Mouse (Mus musculus): ENCODE results near the gene Olfr1370. TPM values are rescaled to one million over a fixed set of nuclear protein-coding genes. Genes with fewer than 3 reads are reported as not detected.

Olfr1370 gene
- polyA plus RNA-seq, 1 experiment from 2014 or later = not detected

Other genes with a start within 250 kb of the Olfr1370 start
- gene Olfr1369-ps1, start 36.5 kb upstream of the Olfr1370 start, polyA plus RNA-seq (2015; fragmentation: Nextera tagmentation; extraction: Ambion mirVana) = 0.08 TPM in 1 of 2 replicates, not detected in the other
- not detected in 2 replicates for gene Olfr263, start 54.7 kb upstream of the Olfr1370 start, polyA plus RNA-seq (2015; fragmentation: Nextera tagmentation; extraction: Ambion mirVana)
- gene Olfr1368, start 70.9 kb upstream of the Olfr1370 start, polyA plus RNA-seq (2015; fragmentation: Nextera tagmentation; extraction: Ambion mirVana) = not detected in 2 replicates
- 82.6 and 82.9 TPM in 2 replicates for gene Trim27, start 104.5 kb upstream of the Olfr1370 start, polyA plus RNA-seq (2015; fragmentation: Nextera tagmentation; extraction: Ambion mirVana)
- gene Gpx5, start 217.8 kb upstream of the Olfr1370 start, polyA plus RNA-seq (2015; fragmentation: Nextera tagmentation; extraction: Ambion mirVana) = not detected in 2 replicates
- gene Gpx6, start 237.2 kb upstream of the Olfr1370 start, polyA plus RNA-seq (2015; fragmentation: Nextera tagmentation; extraction: Ambion mirVana) = not detected in 2 replicates